Mouse (Mus musculus): ENCODE results near the gene Mvp. TPM values are rescaled to one million over a fixed set of nuclear protein-coding genes. Genes with fewer than 3 reads are reported as not detected.

Gene Mvp
- 41.1 to 44.2 TPM (median 42.9 TPM) in 4 replicates for total RNA-seq (2023; ENCODE audit: inconsistent age)

DNA sequence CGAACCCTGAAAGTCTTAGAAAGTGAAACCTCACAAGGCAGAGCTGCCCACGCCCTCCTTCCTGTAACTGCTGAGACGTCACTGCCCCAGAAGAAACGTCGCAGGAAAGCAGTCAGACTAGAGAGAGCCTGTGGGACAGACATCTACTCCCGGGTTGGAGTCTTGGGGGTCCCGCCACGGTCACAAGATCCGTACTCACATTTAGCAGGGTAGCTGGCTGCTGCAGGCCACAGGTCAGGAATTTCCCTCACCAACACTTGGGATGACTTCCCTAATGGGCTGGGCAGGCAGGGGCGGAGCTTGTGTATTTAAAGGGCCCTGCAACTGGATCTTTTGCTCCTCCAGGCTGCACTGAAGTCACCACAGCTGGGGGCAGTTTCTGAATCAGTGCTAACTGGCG, at the start of gene Mvp:
Gene Mvp, minus strand, starts transcription at position 302 of the 400 bp plus-strand sequence.

DNA sequence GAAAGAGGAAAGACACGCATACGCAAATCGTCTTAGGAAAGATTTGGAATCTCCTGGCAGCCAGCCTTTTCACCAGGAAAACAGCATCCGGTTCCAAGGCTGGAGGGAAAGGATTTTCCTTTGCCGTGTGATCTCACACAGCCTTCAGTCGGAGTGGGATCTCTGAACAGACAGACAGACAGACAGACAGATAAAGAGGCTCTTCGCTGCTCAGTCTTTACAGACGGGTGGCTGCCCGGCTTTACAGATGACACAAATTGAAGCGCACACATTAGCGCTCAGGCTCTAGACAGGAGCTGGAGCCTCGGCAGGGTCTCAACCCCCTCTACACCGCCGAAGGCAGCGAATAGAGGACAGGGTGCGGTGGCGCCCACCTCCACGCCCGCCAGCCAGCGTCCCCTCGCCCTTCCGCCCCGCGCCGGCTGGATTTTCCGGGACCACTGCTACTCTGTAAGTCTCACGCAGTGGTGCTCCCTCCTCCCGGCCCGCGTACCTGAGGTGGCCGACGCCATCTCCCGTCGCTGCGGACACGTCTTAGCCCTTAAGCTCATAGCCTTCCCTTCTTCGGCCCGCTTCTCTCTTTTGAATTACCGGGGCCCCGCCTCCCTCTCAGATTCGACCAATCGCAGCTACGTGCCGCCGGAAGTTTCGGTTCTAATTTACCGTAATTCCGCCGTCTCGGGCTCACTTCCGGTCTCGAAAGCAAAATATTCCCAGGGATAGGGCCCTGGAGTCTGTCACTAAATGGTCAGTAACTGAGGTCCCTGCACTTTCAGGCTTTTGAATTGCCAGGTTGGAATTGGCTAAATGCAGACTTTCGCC, 27.6 kb upstream of the Mvp start, which contains the start of gene Kif22:
Gene Kif22, minus strand, starts transcription at position 621 of the 822 bp plus-strand sequence.

DNA sequence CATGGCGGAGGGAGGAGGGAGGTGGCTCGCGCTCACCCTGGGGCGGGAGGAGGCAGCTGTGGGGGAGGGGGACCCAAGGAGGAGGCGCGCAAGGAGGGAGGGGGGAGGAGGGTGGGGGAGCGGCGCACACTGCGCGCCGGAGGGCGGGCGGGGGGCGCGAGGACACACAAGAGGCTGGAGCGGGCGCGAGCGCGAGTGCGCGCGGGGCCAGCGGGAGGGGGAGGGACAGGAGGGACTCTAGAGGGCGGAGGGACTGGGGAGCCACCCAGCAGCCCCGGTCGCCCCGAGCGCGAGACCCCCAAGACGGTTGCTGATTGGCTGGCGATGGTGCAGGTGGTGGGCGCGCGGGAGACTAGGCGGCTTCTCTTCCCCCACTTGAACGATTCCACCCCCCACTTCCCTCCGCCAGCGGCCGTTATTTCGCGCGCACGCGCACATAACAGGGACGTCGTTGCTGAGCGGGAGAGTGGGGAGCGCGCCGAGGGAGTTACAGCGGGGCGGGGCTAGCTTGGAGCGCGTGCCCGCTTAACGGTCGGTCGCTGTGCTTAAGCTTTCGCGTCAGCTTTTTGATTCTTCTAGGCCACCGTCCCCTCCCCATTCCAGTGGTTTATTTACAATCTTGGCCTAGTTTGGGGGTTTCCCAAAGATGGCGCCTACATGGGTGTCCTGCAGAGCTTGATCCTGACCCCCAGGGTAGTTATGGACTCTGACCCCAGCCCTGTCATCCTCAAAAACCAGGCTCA, 12.7 kb upstream of the Mvp start, which contains the start of gene Maz:
Gene Maz, minus strand, starts transcription at position 54 of the 743 bp plus-strand sequence.

DNA sequence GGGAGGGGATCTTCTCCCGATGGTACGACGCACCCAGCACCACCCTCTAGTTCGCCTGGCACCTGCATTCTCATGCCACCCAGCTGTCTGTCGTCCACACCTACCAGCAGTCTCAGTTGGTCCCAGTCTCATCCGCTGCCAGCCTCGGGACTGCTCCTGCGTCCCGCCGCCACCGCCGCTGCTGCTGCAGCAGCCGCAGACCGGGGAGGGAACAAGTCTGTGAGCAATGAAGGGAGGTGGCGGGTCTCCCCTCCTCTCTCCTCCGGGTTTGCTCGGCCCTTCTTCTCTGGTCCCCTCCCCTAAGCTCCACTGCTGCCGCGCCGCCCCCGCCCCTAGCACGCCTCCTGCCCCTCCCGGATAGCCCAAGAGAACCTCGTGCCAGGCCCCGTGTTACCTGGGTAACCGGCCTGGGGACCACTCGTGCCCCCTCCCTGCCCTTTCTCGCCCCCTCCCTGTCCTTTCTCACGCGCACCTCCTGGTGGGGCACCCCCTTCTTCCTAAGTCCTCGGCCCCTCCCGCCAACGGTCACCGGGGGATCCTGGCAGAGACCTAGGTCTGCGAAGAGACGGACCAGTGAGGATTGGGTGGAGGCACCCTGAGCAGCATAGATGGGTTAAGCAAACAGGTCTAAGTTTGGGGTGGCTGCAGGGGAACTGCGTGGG, 6.6 kb upstream of the Mvp start, which contains the start of the genes Gm42742 and Prrt2:
Gene Gm42742, minus strand, starts transcription at position 197 of the 662 bp plus-strand sequence.
Gene Prrt2, minus strand, starts transcription at position 311 of the 662 bp plus-strand sequence.

DNA sequence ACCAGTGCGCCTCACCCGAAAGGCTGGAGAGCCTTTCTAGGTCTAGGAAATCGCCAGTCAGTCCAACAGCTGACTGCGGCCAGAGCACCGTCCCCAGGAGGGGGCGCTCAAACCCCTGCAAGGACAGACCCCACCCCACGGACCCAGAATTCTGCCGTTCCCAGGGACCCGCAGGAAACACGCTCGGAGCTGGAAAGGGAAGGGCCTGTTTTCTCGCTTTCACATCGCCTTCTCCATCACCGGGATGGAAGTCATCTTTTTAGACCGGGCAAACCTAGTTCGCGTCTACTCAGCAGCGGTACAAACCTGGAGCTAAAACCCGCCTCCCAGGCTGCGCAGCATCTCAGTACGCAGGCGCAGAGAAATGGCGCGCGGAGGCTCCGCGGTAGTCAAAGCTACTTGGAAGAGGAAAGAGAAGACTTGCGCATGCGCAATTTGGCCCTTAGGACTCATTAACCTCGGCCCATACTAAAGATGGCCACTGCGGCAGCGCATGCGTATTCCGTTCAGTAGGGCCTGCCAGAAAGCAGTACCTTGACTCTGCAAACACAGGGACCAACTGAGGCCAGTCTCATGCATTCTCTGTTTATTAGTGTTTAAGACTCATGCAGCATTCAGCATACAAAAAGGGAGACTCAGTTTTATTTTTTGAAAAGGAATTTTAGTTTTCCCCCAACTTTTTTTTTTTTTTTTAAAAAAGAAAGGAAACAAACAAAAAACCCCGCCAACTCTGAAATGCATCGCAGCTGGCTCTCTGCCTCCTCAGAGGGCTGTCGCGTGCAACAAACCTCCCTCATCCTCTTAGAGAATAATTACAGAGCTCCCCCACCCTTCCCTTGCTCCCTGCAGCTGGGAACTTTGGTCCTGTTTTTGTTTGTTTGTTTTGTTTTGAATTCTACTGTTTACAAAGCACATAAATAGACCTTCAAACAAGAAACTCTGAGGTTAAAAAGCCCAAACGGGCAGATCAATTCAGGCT, 2.8 kb upstream of the Mvp start, which contains the start of gene Pagr1a:
Gene Pagr1a, minus strand, starts transcription at position 382 of the 979 bp plus-strand sequence.

DNA sequence TGATC, 1.9 kb upstream of the Mvp start, which contains the start of gene Pagr1b:
Gene Pagr1b, minus strand, starts transcription at position 4 of the 5 bp plus-strand sequence.

DNA sequence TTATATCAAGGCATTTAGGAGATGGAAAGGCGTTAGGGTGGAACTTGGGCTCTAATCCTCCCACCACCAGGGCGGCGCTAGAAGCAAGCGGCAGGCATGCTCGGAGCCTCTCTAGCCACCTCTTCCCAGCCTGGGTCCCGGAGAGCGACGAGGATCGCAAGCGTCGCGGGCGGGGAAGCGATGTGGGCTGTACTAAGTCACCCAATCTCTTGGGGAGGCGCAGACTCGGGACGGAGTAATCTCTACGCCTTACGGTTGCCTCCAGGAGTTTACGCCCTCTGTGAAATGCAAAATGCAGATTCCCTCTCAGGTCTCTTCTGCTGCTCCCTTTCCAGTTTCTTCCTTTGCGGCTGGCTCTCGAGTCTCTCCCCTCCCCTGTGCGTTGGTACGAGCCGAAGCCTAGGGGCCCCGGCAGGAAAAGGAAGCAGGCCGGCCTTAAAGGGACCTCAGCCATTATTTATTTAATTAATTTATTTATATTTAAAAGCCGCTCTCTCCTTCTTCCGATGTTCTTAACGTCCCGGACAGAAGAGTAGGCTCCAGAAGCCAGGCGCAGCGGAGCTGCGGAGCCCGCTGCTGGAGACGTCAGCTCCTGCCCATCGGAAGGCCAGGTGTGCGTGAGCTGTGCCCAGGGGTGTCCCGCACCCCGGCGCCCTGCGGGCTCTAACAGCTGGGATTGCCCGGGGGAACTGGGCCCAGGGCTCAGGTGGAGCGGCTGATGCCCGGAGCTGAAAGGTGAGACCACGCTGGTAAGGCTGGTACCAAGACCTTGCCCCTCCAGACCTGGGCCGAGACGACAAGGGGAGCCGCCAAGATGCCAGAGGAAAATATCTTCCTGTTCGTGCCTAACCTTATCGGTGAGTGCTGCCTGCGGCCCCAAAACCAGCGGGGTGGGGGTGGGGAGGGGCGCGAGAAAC, 38.2 kb downstream of the Mvp start, which contains the start of gene Cdiptos:
Gene Cdiptos, minus strand, starts transcription at position 149 of the 917 bp plus-strand sequence.

DNA sequence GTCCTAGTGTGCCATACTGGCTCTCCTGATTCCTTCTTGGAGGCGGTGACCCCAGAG, 38.7 kb downstream of the Mvp start, which contains the start of gene Cdipt:
Gene Cdipt, plus strand, starts transcription at position 22 of the 57 bp plus-strand sequence.

DNA sequence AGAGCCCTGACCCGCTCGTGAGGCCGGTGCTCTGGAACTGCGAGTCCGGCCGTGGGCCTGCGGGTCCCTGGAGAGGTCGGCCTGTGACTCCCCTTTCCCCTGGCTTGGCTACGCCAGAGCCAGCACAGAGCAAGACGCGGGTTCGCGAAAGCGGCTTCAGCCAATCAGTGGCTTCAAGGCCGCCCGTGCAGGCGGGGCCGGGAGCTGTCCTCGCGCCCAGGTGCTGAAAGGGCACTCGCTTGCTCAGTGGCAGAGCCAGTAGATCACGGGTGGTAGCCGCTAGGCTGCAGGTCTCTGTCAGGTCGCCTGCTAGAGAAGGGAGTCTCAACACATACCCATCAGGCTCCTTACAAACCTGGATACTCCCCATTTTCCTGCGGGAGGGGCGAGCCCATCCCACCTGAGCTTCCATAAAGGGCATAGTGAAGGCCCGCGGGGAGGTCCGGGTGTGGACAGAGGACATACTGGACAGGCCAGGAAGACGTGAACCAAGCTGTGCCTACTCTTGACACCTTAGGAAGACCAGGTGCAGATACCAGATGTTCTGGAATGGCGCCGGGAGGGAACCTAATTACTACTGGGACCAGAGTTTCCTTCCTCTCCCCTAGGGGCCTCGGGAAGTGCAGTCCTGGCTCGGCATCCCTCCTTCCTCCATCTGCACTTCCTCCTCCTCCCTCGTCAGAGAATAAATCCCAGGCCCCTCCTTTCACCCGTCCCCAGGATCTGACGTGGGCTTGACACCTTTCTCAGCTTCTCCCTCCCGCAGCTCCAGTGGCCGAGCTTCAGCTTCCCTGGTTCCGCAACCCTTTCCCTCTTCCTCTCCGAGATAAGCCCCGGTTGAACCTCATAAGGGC, 64.4 kb downstream of the Mvp start, which contains the start of gene Sez6l2:
Gene Sez6l2, plus strand, starts transcription at position 771 of the 854 bp plus-strand sequence.

DNA sequence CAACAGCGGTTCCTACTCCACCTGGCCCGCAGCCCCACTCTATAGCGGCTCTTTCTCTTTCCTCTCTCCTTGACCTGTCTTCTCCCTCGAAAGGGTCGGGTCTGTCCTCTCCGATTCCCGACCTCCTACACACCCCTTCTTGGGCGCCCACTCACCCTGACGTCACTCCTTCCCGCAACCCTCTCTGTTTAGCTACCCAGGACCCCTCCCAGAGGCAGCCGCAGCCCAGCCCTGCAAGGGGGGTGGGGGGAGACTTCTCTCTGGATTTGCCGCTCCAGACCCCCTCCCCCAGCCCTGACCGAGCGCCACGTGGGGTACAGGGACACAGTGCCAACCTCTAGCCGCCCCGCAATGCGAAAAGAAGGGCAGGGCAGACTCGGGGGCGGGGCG, 65.0 kb downstream of the Mvp start, which contains the start of gene Asphd1:
Gene Asphd1, minus strand, starts transcription at position 180 of the 390 bp plus-strand sequence.

Other genes starting within 250 kb of the Mvp start
- 0.99 to 4.9 TPM (median 2.5 TPM) in 4 replicates for gene Gdpd3, start 248.3 kb downstream of the Mvp start, total RNA-seq (2023; ENCODE audit: inconsistent age)
- 214 to 273 TPM (median 230 TPM) in 4 replicates for gene Ypel3, start 237.7 kb downstream of the Mvp start, total RNA-seq (2023; ENCODE audit: inconsistent age)
- gene Tbx6, start 233.1 kb downstream of the Mvp start, total RNA-seq (2023; ENCODE audit: inconsistent age) = 6.5 to 8.9 TPM (median 7.0 TPM) in 4 replicates
- gene Ppp4c, start 222.1 kb downstream of the Mvp start, total RNA-seq (2023; ENCODE audit: inconsistent age) = 266 to 298 TPM (median 270 TPM) in 4 replicates
- not detected in 4 replicates for gene Fam57b, start 217.0 kb downstream of the Mvp start, total RNA-seq (2023; ENCODE audit: inconsistent age)
- gene 4930451I11Rik, start 183.0 kb downstream of the Mvp start, total RNA-seq (2023; ENCODE audit: inconsistent age) = not detected in 4 replicates
- not detected in 4 replicates for gene Doc2a, start 167.2 kb downstream of the Mvp start, total RNA-seq (2023; ENCODE audit: inconsistent age)
- gene Hirip3, start 152.6 kb downstream of the Mvp start, total RNA-seq (2023; ENCODE audit: inconsistent age) = 19.8 to 34.1 TPM (median 25.1 TPM) in 4 replicates
- 80.6 to 105 TPM (median 95.0 TPM) in 4 replicates for gene Ino80e, start 152.2 kb downstream of the Mvp start, total RNA-seq (2023; ENCODE audit: inconsistent age)
- 86.7 to 99.4 TPM (median 89.7 TPM) in 4 replicates for gene Taok2, start 129.9 kb downstream of the Mvp start, total RNA-seq (2023; ENCODE audit: inconsistent age)
- 36.7 to 44.6 TPM (median 41.0 TPM) in 4 replicates for gene Tmem219, start 91.7 kb downstream of the Mvp start, total RNA-seq (2023; ENCODE audit: inconsistent age)
- 34.7 to 41.2 TPM (median 38.6 TPM) in 4 replicates for gene Kctd13, start 85.7 kb downstream of the Mvp start, total RNA-seq (2023; ENCODE audit: inconsistent age)
- not detected in 4 replicates for gene Asphd1, start 65.0 kb downstream of the Mvp start, total RNA-seq (2023; ENCODE audit: inconsistent age)
- gene Sez6l2, start 64.1 kb downstream of the Mvp start, total RNA-seq (2023; ENCODE audit: inconsistent age) = 4.5 to 6.9 TPM (median 5.5 TPM) in 4 replicates
- gene Cdipt, start 38.7 kb downstream of the Mvp start, total RNA-seq (2023; ENCODE audit: inconsistent age) = 66.9 to 70.5 TPM (median 68.4 TPM) in 4 replicates
- 0.54 to 1.4 TPM (median 1.3 TPM) in 4 replicates for gene Cdiptos, start 38.5 kb downstream of the Mvp start, total RNA-seq (2023; ENCODE audit: inconsistent age)
- 6.5 to 7.8 TPM (median 6.7 TPM) in 3 of 4 replicates, not detected in the other for gene Pagr1b, start 1.9 kb upstream of the Mvp start, total RNA-seq (2023; ENCODE audit: inconsistent age)
- 3.8 to 30.1 TPM (median 20.5 TPM) in 3 of 4 replicates, not detected in the other for gene Pagr1a, start 2.7 kb upstream of the Mvp start, total RNA-seq (2023; ENCODE audit: inconsistent age)
- gene Gm42742, start 6.5 kb upstream of the Mvp start, total RNA-seq (2023; ENCODE audit: inconsistent age) = 26.9 to 42.2 TPM (median 37.4 TPM) in 4 replicates
- 1.2 to 1.6 TPM (median 1.4 TPM) in 4 replicates for gene Prrt2, start 6.6 kb upstream of the Mvp start, total RNA-seq (2023; ENCODE audit: inconsistent age)
- 211 to 222 TPM (median 215 TPM) in 4 replicates for gene Maz, start 12.4 kb upstream of the Mvp start, total RNA-seq (2023; ENCODE audit: inconsistent age)
- gene Kif22, start 27.9 kb upstream of the Mvp start, total RNA-seq (2023; ENCODE audit: inconsistent age) = 2.8 to 4.5 TPM (median 3.0 TPM) in 4 replicates
- 2.3 to 4.0 TPM (median 2.6 TPM) in 3 of 4 replicates, not detected in the other for gene Zg16, start 72.7 kb upstream of the Mvp start, total RNA-seq (2023; ENCODE audit: inconsistent age)
- 46.0 to 63.9 TPM (median 57.5 TPM) in 4 replicates for gene AI467606, start 76.7 kb upstream of the Mvp start, total RNA-seq (2023; ENCODE audit: inconsistent age)
- 0.42 to 1.1 TPM (median 0.59 TPM) in 4 replicates for gene Qprt, start 107.6 kb upstream of the Mvp start, total RNA-seq (2023; ENCODE audit: inconsistent age)
- 6.5 to 8.8 TPM (median 7.3 TPM) in 4 replicates for gene Spn, start 123.2 kb upstream of the Mvp start, total RNA-seq (2023; ENCODE audit: inconsistent age)
- 76.0 to 79.5 TPM (median 77.9 TPM) in 4 replicates for gene Cd2bp2, start 181.4 kb upstream of the Mvp start, total RNA-seq (2023; ENCODE audit: inconsistent age)
- 54.5 to 63.3 TPM (median 58.6 TPM) in 4 replicates for gene Tbc1d10b, start 193.8 kb upstream of the Mvp start, total RNA-seq (2023; ENCODE audit: inconsistent age)
- 5.3 to 13.4 TPM (median 8.4 TPM) in 4 replicates for gene Mylpf, start 194.3 kb upstream of the Mvp start, total RNA-seq (2023; ENCODE audit: inconsistent age)
- gene Zfp553, start 218.4 kb upstream of the Mvp start, total RNA-seq (2023; ENCODE audit: inconsistent age) = 9.1 to 13.5 TPM (median 10.3 TPM) in 4 replicates
- gene Sept1, start 218.5 kb upstream of the Mvp start, total RNA-seq (2023; ENCODE audit: inconsistent age) = 393 to 439 TPM (median 415 TPM) in 4 replicates
- 14.8 to 24.2 TPM (median 17.5 TPM) in 4 replicates for gene Zfp771, start 229.7 kb upstream of the Mvp start, total RNA-seq (2023; ENCODE audit: inconsistent age)
- 13.9 to 18.3 TPM (median 14.3 TPM) in 4 replicates for gene Dctpp1, start 246.1 kb upstream of the Mvp start, total RNA-seq (2023; ENCODE audit: inconsistent age)

All from B cell, adult (primary cell).